In genomic region chr9:7602982-7603742, GRCm38 (mm10) we compare ENCODE assay signal across 9 mouse cellular contexts. TPM values are rescaled to one million over a fixed set of nuclear protein-coding genes. Genes with fewer than 3 reads are reported as not detected.
DNase-seq lines count a peak whose midpoint lies in the region; ATAC-seq lines count a peak whose summit lies in the region.
"Had no signal": no experiment of that assay in that cellular context is flagged by ENCODE, and none has a peak within 500 bp of the region (broad histone marks: within the 10 kb centered on the region; RNA-seq: fewer than 3 reads in every experiment).

No protein-coding gene starts in this region.

- H3K4me1 ChIP-seq in limb, embryonic 13.5 days, result no peaks in the 10 kb centered on the region

- no peak overlapping the region for H3K4me3 ChIP-seq in limb, embryonic 13.5 days

- H3K4me2 ChIP-seq in limb, embryonic 13.5 days (replicated peaks), result no peak overlapping the region

- H3K27me3 ChIP-seq in limb, embryonic 13.5 days, result no peaks in the 10 kb centered on the region

- H3K9me3 ChIP-seq in limb, embryonic 13.5 days, result no peaks in the 10 kb centered on the region

- no peaks in the 10 kb centered on the region for H3K36me3 ChIP-seq in limb, embryonic 13.5 days

- 4% methylated on average over 3 of the region's 3 CpGs for WGBS in limb, embryonic 13.5 days

- H3K9ac ChIP-seq in limb, embryonic 13.5 days, result no peak overlapping the region

- DNase-seq in heart, adult 8-10 months (ENCODE audit: low spot score), result peak; percentile 54
- no peak for DNase-seq in heart, adult 11 months
- DNase-seq in cerebellum, adult 9-11 months, result peak; percentile 41
- DNase-seq in frontal cortex, postnatal 25 days (ENCODE audit: low spot score in 2 of 2), result peak; percentile 64 to 77
- peak; percentile 29 to 79 for DNase-seq in kidney, adult 8-10 months
- peak; percentile 57 for DNase-seq in naive thymus-derived CD4-positive, alpha-beta T cell, adult 2 months (ENCODE audit: low read depth)
- DNase-seq in spleen, postnatal 4 days (ENCODE audit: low spot score in 2 of 2), result peak; percentile 59 to 78

- ATAC-seq in limb, embryonic 13.5 days (ENCODE audit: low FRiP score, low read depth), result peak; percentile 64; the same call in 1 of the 2 replicates

- H3K27ac ChIP-seq in limb, embryonic 13.5 days, result no peak overlapping the region

RNA-seq across cellular contexts. Expression of gene Mmp20, which starts 24.9 kb away (rescaled TPM):
- total RNA-seq in heart, adult 8-10 months (2022), result not detected
- polyA plus RNA-seq in limb, embryonic 13.5 days (2015; fragmentation: Nextera tagmentation; extraction: Ambion mirVana), result not detected in 2 replicates
- polyA plus RNA-seq: stomach, embryonic 16.5 days had no signal

RNA-seq across cellular contexts. Expression of gene Mmp27, which starts 32.0 kb away (rescaled TPM):
- under 1 TPM in 3 of 4 experiments, not detected in 1; 0.17 to 0.31 (median 0.22) TPM for total RNA-seq in heart, adult 8-10 months (2022)
- polyA plus RNA-seq in limb, embryonic 13.5 days (2015; fragmentation: Nextera tagmentation; extraction: Ambion mirVana), result not detected in 2 replicates

RNA-seq across cellular contexts. Expression of gene Mmp8, which starts 44.9 kb away (rescaled TPM):
- under 1 TPM in 1 of 4 experiments, not detected in 3; 0.29 TPM for total RNA-seq in heart, adult 8-10 months (2022)
- polyA plus RNA-seq in limb, embryonic 13.5 days (2015; fragmentation: Nextera tagmentation; extraction: Ambion mirVana), result 0.20 and 0.23 TPM in 2 replicates
